Mouse (Mus musculus): Measurements from ENCODE around the gene Btn2a2. TPM values are rescaled to one million over a fixed set of nuclear protein-coding genes. Genes with fewer than 3 reads are reported as not detected.

The Btn2a2 gene
- total RNA-seq, 2 experiments from 2014 or later, result 0.49 to 0.52 TPM

DNA sequence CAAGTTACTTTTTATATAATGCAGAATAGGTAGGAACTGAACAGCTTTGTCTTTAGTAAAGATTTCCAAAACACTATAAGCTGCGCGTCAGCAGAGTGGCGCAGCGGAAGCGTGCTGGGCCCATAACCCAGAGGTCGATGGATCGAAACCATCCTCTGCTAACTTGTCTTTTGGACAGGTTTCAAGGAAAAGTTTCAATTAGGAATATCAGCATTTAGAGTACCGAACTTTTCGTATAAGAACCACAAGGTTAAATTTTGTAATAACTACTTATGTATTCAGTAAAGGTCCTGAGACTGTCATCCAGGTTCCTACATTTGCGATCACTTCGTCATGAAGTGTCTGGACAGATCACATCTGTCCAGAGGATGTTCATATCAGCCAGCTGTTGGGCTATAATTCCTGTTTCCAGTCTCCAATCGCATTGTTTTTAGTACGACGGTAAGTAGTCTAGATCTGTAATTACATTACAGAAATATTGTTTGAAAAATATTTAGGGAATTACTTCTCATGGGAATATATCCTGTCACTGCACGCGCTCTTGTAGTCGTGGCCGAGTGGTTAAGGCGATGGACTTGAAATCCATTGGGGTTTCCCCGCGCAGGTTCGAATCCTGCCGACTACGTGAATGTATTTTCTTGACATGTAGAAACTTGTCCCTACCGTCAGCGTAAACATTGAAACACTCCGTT is 29.1 kb upstream of the Btn2a2 start:
- H3K4me3 ChIP-seq, result peak overlapping the region; percentile 58
- no peak for TF ChIP-seq CTCF (conservative IDR thresholded peaks at IDR 0.05)
- H3K27ac ChIP-seq, result peak overlapping the region; percentile 71
- peak; percentile 90 for DNase-seq (ENCODE audit: low spot score in 2 of 2)

DNA sequence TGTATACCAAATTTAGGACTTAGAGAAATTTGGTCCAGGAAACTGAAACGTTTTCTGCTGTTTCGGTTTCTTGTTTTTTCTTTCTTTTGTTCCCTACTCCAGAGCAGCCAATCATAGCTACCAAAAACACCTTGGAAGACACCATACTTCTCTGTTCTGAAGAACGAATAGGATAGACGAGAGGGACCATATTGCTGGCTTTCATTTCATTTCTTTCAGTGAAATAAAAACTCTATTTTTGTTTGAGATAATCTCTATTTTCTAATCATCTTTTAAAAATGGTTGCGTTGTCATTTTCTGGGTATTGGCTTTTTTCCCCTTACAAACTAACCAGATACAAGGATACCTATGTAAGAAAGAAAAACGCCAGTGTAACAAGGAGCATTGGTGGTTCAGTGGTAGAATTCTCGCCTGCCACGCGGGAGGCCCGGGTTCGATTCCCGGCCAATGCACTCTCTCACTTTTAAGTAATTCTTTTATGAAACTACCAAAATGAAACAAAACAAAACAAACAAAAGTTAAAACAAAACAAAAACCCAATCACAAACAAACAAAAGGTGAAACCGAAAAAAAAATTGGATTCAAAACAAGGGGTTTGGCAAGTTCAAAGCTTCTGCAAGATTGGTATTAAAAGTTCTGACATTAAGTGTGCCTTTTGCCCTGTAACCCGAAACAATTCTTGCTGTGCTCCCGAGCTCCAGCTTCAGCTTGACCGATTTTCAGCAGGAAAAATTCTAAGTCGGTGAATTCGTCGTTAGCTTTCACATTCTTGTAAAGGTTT is 28.4 kb upstream of the Btn2a2 start:
- DNase-seq (ENCODE audit: low spot score in 2 of 2), result peak; percentile 55 to 80
- TF ChIP-seq CTCF (conservative IDR thresholded peaks at IDR 0.05), result no peak
- Histone ChIP-seq H3K4me3 (peak overlapping the region; percentile 58), H3K27ac (peak overlapping the region; percentile 71)

GRCm38 (mm10) chr13:23515826-23516620 is 27.4 kb upstream of the Btn2a2 start:
- DNase-seq (ENCODE audit: low spot score in 2 of 2), result no peak
- no peak for TF ChIP-seq CTCF (conservative IDR thresholded peaks at IDR 0.05)
- Histone ChIP-seq H3K27ac (no peak overlapping the region), H3K4me3 (peak overlapping the region; percentile 58)

GRCm38 (mm10) chr13:23515281-23515680 is 26.6 kb upstream of the Btn2a2 start:
- Histone ChIP-seq H3K27ac (no peak overlapping the region), H3K4me3 (no peak overlapping the region)
- TF ChIP-seq CTCF (conservative IDR thresholded peaks at IDR 0.05), result no peak

DNA sequence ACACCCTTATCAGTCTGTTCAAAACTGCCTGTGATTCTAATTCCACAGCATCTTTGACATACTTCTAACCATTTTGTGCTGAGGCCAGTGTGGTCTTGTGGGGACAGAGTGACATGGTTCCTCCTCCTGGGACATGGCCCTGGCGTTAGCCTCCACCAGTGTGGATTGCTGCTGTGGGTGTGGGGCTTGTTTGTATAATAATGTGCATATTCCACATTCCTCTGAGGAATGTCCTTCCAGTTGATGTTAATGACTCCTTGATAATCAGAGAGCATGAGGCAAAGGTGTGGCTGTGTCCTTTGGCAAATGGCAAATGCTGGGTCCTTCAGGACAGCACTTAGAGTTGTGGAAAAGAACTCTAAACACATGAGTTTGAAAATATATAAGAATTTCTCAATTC is 24.9 kb upstream of the Btn2a2 start:
- no peak overlapping the region for H3K4me3 ChIP-seq
- no peak overlapping the region for H3K27ac ChIP-seq
- TF ChIP-seq CTCF (conservative IDR thresholded peaks at IDR 0.05), result no peak
- no peak for DNase-seq (ENCODE audit: low spot score in 2 of 2)

More at GRCm38 (mm10) chr13:23515281-23515680, 26.6 kb upstream of the Btn2a2 start:
- no peak for DNase-seq (ENCODE audit: low spot score in 2 of 2)

GRCm38 (mm10) chr13:23510127-23510526 is 21.5 kb upstream of the Btn2a2 start:
- DNase-seq (ENCODE audit: low spot score in 2 of 2), result no peak
- no peak overlapping the region for H3K4me3 ChIP-seq
- H3K27ac ChIP-seq, result no peak overlapping the region
- no peak for TF ChIP-seq CTCF (conservative IDR thresholded peaks at IDR 0.05)

GRCm38 (mm10) chr13:23506819-23507515 is 18.3 kb upstream of the Btn2a2 start:
- no peak overlapping the region for H3K27ac ChIP-seq
- no peak overlapping the region for H3K4me3 ChIP-seq
- DNase-seq (ENCODE audit: low spot score in 2 of 2), result no peak
- TF ChIP-seq CTCF (conservative IDR thresholded peaks at IDR 0.05), result no peak

- H3K4me3 ChIP-seq, result no peak overlapping the region
- no peak for TF ChIP-seq CTCF (conservative IDR thresholded peaks at IDR 0.05)
- DNase-seq (ENCODE audit: low spot score in 2 of 2), result no peak
- H3K27ac ChIP-seq, result no peak overlapping the region
These were observed 17.7 kb upstream of the Btn2a2 start for GRCm38 (mm10) chr13:23506351-23506750.

GRCm38 (mm10) chr13:23505662-23506345 is 17.1 kb upstream of the Btn2a2 start:
- H3K27ac ChIP-seq, result no peak overlapping the region
- no peak for DNase-seq (ENCODE audit: low spot score in 2 of 2)
- no peak; the same call in 1 of the 2 replicates for TF ChIP-seq CTCF (conservative IDR thresholded peaks at IDR 0.05)
- no peak overlapping the region for H3K4me3 ChIP-seq

GRCm38 (mm10) chr13:23503797-23504196 is 15.1 kb upstream of the Btn2a2 start:
- no peak overlapping the region for H3K4me3 ChIP-seq
- no peak overlapping the region for H3K27ac ChIP-seq
- no peak for TF ChIP-seq CTCF (conservative IDR thresholded peaks at IDR 0.05)
- DNase-seq (ENCODE audit: low spot score in 2 of 2), result peak; percentile 60 to 81

GRCm38 (mm10) chr13:23502916-23503315 is 14.3 kb upstream of the Btn2a2 start:
- DNase-seq (ENCODE audit: low spot score in 2 of 2), result no peak
- no peak overlapping the region for H3K4me3 ChIP-seq
- no peak overlapping the region for H3K27ac ChIP-seq
- no peak for TF ChIP-seq CTCF (conservative IDR thresholded peaks at IDR 0.05)

DNA sequence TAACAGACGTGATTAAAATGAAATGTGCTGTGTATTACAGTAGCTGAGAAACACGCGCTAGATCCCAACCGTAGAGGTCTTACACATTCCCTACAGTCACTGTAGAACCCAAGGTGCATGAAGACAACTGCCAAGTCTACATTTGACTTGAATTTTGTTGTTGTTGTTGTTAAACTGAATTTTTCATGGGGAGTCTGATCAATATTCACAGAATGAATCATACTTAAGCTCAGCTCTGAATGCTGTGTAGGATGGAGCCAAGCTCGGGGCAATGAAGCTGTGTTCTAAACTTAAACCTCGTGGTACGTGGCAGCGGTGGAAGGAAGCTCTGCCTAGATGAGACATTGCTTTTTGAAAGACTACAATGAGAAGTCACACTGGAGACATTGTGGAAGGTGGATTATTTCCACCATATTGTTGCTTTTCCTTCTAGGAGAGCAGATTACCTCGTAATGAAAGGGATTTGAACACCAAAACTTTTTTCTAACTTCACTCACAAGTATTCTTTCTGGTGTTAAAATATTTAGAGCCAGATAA is 13.4 kb upstream of the Btn2a2 start:
- DNase-seq (ENCODE audit: low spot score in 2 of 2), result no peak
- Histone ChIP-seq H3K4me3 (no peak overlapping the region), H3K27ac (no peak overlapping the region)
- TF ChIP-seq CTCF (conservative IDR thresholded peaks at IDR 0.05), result no peak
